Mouse (Mus musculus): Measurements from ENCODE around the gene Srgap2.

The Srgap2 gene

GRCm38 (mm10) chr1:131246433-131247395, 280.4 kb downstream of the Srgap2 start:
- peak in 1 of 2 experiments; percentile 63 for DNase-seq (ENCODE audit: low spot score in 2 of 2)

DNA sequence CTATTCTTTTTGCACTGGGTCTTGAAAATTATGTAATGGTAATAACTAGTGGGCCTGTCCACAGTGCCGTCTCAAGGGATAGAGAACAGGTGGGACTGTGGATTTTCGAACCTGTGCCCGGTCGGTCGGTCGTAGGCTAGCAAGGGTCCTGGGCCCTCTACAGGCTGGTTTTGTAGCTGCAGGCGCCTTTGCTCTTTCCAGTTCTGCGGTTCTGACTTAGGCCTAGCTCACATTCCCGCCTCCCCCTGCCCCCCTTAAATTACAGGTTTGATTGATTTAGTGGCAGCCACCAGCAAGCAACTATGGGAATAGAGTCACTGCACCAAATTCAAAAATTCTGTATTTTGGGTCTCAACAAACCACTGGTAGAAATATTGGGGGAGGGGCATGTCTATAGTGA, 281.2 kb downstream of the Srgap2 start:
- peak in 1 of 2 experiments; percentile 57 for DNase-seq (ENCODE audit: low spot score in 2 of 2)

DNA sequence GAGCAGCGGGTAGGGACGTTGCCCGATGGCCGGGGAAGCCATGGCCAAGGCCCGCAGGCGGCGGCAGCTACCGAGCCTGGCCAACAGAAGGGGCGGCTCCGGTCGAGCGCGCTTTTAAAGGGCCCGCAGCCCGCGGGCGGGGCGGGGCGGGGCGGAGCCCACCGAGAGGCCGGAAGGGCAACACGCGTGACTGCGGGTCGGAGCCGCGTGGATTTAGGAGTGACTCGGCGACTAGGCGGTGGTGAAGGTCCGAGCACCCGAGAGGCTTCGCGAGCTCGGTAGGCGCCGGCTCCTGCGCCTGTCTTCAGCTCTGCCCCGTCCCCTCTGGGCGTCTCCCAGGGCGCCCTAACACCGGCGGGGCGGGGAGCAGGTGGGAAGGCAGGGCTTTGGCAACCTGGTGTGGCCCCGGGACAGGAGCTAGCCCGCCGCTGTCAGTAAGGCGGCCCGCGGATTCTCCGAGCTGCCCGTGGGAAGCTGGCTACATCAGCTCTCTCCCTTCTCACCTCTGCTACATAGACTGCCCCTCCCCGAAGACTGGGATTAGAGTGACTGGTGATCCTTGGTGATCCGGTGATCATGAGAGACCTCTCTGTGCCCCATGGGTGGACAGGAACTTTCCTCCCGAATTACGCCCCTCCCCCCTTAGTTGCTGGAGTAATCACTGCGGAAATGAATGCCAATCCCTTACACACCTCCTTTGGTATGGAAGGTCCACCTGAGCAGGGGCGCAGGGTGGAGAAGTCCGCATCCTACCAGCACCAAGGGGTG, 281.9 kb downstream of the Srgap2 start, which contains the start of gene Rassf5:
Gene Rassf5 (minus strand): TSS at position 170 of the 768 bp plus-strand sequence.
- DNase-seq (ENCODE audit: low spot score in 2 of 2), result peak; percentile 61 to 68

- no peak for DNase-seq (ENCODE audit: low spot score in 2 of 2)
Measured at GRCm38 (mm10) chr1:131244536-131245088, 282.5 kb downstream of the Srgap2 start.

DNA sequence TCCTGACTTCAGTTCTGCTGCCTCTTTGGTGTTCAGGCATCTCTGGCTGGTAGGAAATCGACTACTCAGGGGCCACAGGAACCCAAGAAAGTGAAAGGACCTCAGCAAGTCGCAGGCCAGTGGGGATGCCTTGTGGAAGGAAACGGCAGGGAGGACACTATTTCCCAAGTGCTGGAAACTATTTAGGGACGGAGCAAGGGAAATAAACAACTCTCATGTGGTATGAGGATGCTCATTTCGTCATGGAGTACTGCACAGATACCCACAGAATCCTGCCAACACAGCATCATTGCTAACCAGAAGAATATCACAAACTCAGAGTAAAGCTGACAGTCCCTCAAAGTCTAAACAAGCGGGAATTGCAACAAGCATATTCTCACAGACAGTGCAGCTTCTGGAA, 284.2 kb downstream of the Srgap2 start:
- DNase-seq (ENCODE audit: low spot score in 2 of 2), result no peak

- DNase-seq (ENCODE audit: low spot score in 2 of 2), result no peak
Measured at GRCm38 (mm10) chr1:131239576-131240193, 287.5 kb downstream of the Srgap2 start.

GRCm38 (mm10) chr1:131238931-131239381, 288.2 kb downstream of the Srgap2 start:
- no peak for DNase-seq (ENCODE audit: low spot score in 2 of 2)

DNA sequence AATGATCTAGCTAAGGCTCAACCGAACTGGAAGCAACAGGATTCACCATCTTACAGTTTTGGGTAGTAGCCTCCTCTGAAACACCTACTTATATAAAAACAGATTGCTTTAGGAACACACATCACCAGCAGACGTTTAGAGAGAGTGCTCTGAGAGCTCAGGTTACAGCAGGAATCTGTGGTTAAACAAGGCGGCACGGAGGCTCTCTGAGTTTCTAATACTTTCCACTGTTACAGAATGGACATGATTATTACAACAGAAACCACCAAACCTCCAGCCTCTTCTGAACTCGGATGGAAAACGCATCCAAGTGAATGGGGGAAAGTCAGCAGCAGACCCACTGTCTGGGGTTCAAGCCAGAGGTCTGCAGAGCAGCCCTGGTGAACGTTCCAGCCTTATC, 291.1 kb downstream of the Srgap2 start:
- DNase-seq (ENCODE audit: low spot score in 2 of 2), result no peak
